Mouse (Mus musculus) spleen, adult 18-20 months (tissue): ENCODE data around the gene Cdc14a.

Experiments used
- DNase-seq, 2 experiments: peaks; one replicate each; pipeline ENCODE4 v3.0.0; 2022; ENCODE audit warnings: mixed read lengths in 2 of 2

The Cdc14a gene

DNA sequence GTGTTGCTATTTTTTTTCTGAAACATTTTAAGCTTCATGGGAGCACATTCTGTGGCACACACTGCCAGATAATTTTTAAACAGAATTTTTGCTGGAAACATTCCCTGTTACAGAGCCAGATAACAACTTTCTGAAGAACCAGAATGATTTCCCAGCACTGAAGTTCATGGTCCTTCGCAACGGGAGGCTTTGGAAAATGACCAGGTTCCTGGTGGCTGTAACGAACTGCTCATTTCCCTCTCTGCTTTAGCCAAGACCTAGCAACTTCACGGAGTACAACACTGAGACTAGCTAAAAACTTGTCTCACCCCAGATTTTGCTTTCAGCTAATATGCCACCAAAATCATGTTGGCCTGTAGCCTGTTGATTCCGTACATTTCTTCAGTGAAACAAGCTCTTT lies 160.8 kb downstream of the Cdc14a start:
- no peak for DNase-seq

DNA sequence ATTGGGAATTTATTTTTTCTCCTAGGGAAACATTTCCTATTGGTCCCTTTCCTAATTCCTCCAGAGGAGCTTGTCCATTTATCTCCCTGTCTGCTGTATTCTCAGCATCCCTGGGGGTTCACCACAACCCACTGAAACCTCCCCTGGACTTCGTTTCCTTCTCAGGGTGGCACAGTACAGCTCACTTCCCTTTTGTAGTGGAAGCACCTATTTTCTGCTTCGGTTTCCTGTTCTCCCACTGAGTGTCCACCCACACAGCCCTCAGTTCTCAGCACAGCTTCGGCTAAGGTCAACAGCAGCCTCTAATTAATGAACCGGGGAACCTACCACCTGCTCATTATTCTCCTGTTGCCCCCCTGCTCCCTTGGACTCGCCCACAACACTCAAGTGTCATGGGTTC lies 167.7 kb downstream of the Cdc14a start:
- no peak for DNase-seq

DNA sequence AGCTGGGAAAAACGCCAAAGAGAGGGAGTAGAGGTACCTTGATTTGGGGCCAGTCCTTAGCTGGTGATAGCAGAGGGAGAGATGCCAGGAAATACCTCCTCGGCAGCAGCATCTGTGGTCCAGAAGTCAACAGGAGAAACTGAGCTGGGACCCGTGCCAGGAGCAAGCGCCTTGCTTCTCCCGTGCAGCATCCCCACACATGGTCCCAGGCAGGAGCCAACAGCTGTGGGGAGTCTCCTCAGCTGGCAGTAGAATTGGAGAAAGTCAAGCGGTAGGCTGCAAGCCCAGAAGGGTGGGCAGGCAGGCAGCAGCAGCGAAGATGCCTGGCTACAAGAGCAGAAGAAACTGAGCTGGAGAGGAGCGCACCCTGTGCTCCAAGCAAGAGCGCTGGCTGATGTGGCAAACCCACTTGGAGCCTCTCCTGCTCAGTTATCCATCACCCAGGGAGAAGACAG lies 170.7 kb downstream of the Cdc14a start, which contains the start of gene Gpr88:
Gene Gpr88, minus strand, starts transcription at position 427 of the 455 bp plus-strand sequence.
- DNase-seq: no peak

DNA sequence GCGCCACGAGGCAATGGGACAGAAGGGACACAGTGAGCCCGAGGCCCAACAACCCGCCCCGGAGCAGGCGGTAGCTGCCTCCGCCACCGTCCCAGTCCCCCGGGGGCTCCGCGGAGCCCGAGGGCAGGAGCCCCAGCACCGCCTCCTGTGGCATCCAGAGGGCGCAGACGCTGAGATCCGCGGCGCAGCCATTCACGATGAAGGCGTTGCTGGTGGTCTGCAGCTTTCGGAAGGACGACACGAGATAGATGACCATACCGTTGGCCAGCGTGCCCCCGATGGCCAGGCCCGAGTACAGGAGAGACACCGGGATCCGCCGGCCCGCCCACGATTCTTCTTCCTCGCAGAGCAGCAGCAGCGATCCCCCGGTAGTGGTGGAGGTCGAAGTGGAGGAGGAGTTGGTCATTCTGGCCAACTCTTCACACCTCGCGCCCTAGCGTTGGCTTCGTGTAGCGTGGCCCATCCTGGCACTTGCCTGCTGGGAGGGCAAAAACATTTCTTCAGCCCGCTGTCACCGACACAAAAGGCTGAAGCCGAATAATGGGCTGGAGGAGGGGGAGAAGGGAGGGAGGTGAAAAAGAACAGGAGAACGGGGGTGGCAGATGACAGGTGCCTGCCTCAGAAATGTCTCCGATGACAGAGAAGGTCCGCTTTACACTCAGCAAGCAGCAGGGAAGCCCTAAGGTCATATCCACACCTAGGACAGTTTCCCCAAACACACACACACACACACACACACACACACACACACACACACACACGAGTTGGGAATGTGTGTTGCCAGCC lies 171.4 kb downstream of the Cdc14a start:
- no peak for DNase-seq

DNA sequence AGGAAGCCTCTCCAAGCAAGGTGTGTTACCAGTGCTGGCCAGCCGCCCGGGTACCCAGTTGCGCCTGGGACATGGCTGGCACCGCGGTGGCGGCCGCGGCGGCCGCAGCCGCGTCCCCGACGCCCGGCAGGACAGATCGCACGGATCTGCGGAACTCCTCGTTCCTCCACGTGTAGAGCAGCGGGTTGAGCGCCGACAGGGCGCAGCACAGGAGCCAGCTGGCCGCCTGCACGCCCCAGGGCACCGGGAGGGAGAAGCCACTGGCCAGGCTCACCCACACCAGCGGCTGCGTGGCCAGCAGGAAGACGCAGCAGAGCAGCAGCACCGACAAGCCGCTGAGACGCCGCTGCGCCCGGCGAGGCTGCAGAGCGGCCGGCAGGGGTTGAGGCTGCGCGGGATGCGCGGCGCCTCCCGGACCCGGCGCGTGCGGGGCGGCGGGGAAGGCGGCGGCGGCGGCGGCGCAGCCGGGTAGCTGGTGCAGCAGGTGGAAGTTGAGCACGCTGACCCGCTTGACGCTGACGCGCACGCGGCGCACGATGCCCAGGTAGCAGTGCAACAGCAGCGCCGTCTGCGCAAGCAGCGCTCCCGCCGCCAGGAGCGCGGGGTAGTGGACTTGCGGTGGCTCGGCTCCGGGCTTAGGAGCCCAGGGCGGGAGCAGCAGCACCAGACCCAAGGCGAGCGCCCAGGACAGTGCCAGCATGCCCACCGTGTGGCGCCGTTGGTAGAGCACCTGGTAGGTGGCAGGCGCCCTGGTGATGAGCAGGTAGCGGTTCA lies 172.2 kb downstream of the Cdc14a start:
- peak in 1 of 2 experiments; percentile 4 for DNase-seq

DNA sequence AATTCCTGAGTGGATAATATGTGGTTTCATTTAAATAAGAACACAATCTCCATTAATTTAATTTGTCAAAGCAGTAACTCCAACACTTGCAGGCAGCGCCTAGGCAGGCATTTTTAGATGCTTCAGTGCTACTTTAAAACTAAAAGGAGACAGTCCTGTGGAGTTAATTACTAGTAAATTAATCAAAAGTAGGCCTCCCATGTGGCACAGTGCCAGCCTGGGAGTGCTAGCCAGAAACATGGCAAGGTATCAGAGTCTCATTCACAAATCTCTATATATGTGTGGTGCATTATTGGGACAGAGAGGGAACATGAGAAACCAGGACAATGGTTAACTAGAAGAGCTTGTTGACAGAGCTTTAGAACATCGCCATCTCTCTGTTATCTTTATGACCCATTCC lies 174.8 kb downstream of the Cdc14a start:
- no peak for DNase-seq

DNA sequence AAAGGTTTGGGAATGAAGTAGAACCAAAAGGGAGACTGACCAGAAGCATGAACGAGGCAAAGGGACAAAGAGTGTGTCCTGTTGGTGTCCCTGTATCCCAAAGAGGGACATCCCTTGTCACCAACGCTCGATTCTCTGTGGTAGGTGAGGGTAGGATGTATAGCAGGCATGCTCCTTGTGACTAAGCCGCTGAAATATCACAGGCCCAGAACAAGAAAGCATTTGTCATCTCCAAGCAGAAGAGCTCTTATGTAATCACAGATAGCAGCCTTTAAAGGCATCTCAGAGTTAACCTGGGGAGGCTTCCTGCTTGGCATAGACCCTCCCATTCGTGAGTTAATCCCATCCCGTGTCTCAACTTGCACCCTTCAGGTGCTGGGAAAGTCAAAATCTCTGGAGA lies 179.4 kb downstream of the Cdc14a start:
- no peak for DNase-seq

DNA sequence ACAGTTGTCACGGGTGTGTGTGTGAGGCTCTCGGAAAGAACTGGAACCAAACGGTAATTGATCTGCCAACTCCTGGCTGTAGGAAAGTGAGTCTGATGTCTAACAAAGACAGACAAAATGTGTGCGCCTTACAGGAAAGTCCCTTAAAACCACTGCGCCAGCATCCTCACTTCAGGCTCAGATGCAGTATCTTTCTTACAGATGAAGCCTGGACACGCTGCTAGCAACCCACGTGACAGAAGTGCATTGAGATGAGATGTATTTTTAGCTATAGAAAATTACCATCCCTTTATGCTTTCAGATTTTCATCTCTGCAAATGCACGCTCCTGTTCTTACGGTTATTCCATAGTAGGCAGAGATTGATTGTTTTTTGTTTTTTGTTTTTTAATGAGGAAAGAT lies 181.1 kb downstream of the Cdc14a start:
- no peak for DNase-seq

DNA sequence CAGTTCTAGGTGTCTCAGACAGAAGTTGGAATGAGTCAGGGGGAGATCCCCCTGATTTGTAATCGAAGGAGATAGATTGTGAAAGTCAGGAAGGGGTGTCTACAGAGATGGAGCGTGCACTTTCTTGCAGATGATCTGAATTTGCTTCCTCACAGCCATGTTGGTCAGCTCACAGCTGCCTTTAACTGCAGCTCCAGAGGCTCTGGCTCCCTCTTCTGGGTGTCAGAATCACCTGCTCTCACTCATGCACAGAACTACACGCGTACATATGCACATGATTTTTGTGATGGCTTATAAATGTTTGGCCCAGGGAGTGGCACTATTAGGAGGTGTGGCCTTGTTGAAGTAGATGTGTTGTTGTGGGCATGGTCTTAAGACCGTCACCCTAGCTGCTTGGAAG lies 186.3 kb downstream of the Cdc14a start:
- DNase-seq: no peak

DNA sequence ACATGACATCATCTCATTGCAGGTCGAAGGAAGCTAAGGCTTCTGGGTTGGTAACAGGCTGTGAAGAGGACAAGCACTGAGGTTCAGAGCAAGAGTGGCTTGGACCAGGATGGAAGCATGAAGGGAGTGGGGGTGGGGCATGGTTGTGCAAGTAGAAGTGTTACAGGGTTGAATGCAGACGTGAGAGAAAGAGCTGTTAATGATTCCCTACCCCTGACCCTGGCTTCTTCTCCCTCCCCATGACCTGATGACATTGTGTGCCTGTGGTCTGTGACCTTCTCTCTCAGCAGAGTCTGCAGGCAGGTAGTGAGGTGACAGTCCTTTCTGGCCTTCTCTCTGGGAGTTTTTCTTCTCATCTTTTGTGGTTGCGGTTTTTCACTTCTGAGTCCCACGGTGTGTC lies 187.0 kb downstream of the Cdc14a start:
- no peak for DNase-seq

DNA sequence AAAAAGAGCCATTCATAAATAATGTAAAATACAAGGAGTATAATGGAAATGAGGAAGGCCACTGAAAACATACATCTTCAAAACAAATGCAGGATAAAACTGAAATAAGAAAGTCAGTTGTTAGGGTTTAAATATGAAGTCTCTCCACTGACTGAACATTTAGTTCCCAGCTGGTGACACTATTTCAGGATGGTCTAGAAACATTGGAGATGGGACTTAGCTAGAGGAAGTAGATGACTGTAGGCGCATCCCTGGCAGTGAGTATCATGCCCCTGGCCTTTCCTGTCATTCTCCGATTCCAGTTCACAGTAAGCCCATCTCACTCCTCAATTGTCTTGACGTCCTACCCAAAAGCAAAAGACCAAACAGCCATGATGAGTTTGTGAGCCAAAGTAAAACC lies 190.3 kb downstream of the Cdc14a start:
- no peak for DNase-seq

DNA sequence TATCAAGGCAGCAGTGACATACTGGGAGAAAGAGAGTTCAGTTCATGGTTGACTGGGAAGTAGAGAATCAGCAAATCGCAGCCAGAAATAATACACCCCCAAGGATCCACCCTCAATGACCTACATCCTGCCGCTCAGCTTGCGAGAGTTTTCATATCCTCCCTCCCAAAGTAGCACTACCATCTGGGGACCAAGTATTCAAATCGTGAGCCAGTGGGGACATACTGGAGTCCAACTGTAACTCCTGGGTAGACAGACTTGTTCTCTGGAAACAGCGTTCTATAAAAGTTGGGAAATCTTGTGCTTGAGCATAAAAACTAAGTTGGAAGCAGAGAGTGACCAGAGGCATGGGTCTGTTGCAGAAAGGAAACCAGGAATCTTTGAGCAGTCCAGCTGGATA lies 191.1 kb downstream of the Cdc14a start:
- no peak for DNase-seq

DNA sequence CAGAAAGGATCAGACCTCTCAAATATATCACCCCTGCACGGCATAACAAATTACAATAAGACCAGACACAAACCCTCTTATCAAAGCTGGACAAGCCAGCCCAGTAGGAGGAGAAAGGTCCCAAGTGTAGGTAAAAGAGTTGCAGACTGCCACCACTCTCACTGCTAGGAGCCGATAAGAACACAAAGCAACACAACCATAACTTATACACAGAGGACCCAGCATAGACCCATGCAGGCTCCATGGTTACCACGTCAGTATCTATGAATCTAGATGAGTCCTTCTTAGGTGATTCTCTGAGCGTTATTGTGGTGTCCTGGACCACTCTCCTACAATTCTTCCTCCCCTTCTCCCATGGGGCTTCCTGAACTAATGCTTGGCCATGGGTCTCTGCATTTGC lies 194.5 kb downstream of the Cdc14a start:
- no peak for DNase-seq

DNA sequence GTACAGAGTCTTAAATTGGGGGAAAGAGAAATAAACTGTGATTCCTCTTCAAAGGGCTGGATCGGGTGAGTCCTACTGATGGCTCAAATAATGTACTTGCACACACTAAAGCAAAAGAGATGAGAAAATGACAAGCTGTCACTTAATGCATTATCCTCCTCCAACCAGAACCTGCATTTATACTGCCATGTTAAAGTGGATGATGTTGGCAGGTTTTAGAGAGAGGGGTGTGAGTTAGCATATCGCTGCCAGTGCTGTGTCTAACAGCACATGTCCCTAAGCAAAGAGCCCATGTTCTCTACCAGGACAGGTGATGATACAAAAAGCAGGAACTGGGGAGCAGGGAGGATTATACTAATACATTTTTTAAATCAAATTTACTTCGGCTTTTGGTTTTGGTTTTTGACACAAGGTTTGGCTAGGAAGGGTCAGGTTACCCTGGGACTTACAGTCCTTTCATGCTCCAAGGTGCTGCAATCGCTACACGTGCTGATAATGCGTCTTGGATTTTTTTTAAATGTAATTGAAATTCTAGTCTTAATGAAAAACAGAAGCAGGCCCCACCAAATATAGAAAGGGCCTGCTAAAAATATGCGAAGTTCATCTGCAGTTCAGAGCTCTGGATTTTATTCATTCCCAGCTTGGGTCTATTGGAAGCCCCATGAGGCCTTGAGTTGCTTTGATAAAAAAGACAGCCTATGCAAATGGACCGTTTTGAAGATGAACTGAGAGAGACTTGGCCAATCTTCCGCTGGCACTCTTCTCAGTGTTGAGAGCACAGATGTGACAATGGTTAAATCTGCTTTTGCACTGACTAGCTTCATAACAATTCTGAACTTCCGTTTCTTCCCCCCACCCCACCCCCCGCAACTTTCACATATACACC lies 195.2 kb downstream of the Cdc14a start:
- no peak for DNase-seq

DNA sequence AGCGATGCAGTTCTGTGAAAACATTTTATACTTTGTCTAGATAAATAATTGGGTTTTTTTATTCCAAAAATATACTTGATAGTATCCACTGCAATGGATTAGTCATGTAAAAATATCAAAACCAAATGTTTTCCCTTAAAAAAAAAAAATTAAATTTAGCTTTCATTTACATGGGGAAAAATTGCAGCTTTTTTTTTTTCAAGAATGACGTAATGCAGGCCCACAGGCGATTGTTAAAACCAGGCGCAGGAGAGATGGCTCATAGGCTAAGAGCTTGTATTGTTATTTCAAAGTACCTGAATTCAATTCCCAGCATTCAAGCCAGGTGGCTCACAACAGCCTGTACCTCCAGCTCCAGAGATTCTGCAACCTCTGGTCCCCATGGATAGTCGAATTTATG lies 196.4 kb downstream of the Cdc14a start:
- no peak for DNase-seq

DNA sequence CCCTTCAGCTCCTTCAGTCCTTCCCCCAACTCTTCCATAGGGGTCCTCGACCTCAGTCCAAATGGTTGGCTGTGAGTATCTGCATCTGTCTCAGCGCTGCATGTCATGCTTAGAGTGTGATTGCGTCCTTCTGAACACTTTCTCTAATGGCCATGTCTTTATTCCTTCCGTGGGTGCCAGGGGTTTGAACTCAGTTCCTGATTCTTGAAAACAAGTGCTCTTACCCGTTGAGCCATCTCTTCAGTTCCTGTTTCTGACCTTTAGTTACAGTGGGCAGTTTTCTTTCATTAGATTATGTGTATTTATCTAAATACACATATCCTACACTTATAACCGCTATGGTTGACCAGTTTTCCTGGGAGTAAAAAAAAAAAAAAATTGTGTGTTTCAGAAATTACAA lies 196.9 kb downstream of the Cdc14a start:
- no peak for DNase-seq
